Mouse (Mus musculus) MEL (cell line): ENCODE measurements around the gene Mapt. TPM values are rescaled to one million over a fixed set of nuclear protein-coding genes. Genes with fewer than 3 reads are reported as not detected.

Experiments
- DNase-seq: peaks from one replicate; pipeline ENCODE4 v3.0.0; 2011; ENCODE audit warnings: low read depth, low spot score
- H3K27ac ChIP-seq: 2 replicates; pipeline ENCODE4 v1.5.1; 2012; ENCODE audit warnings: low read depth, mild to moderate bottlenecking, control low read depth, low read length, moderate library complexity; ENCODE audit not compliant: control insufficient read depth
- H3K27me3 ChIP-seq, 2 experiments: fragments of 150-350 bp in 1 of 2; sonication (generic) in 1 of 2; 2 replicates each; pipeline ENCODE4 v1.6.1; 2012; ENCODE audit warnings: low read length in 2 of 2, mild to moderate bottlenecking in 2 of 2, improper control_type of control experiment in 1 of 2, moderate library complexity in 1 of 2; ENCODE audit not compliant: insufficient read depth in 2 of 2, control insufficient read depth in 1 of 2
- H3K36me3 ChIP-seq, 2 experiments: 2 replicates each; pipeline ENCODE4 v1.6.1; 2012 to 2014; ENCODE audit warnings: low read length in 2 of 2, improper control_type of control experiment in 1 of 2, inconsistent platforms in 1 of 2, mild to moderate bottlenecking in 1 of 2; ENCODE audit not compliant: insufficient read depth in 2 of 2, control insufficient read depth in 1 of 2
- H3K4me1 ChIP-seq, 2 experiments: fragments of 150-350 bp in 1 of 2; sonication (generic) in 1 of 2; 2 replicates each; pipeline ENCODE4 v1.6.1; 2012; ENCODE audit warnings: low read length in 2 of 2, improper control_type of control experiment in 1 of 2, mild to moderate bottlenecking in 1 of 2; ENCODE audit not compliant: insufficient read depth in 2 of 2, control insufficient read depth in 1 of 2
- H3K4me3 ChIP-seq, 2 experiments: fragments of 150-350 bp in 1 of 2; sonication (generic) in 1 of 2; 2 replicates each; pipeline ENCODE4 v1.5.1; 2012; ENCODE audit warnings: low read depth in 2 of 2, low read length in 2 of 2, mild to moderate bottlenecking in 2 of 2, moderate library complexity in 2 of 2, control low read depth in 1 of 2, improper control_type of control experiment in 1 of 2; ENCODE audit not compliant: control insufficient read depth in 1 of 2, insufficient read depth in 1 of 2
- H3K79me2 ChIP-seq: 2 replicates; pipeline ENCODE4 v1.6.1; 2012; ENCODE audit warnings: mild to moderate bottlenecking, low read length, moderate library complexity; ENCODE audit not compliant: control insufficient read depth, poor library complexity, insufficient read depth
- H3K9ac ChIP-seq: 2 replicates; pipeline ENCODE4 v1.6.1; 2012; ENCODE audit warnings: low read depth, mild to moderate bottlenecking, control low read depth, low read length, moderate library complexity; ENCODE audit not compliant: control insufficient read depth, poor library complexity, severe bottlenecking
- H3K9me3 ChIP-seq: fragments of 150-350 bp; sonication (generic); replicated peaks from 2 replicates; pipeline ENCODE4 v1.6.1; 2012; ENCODE audit warnings: mild to moderate bottlenecking, low read length, improper control_type of control experiment, moderate library complexity; ENCODE audit not compliant: insufficient read depth
- CHD1 ChIP-seq: IDR thresholded peaks from 2 replicates; pipeline ENCODE4 v1.6.1; 2012; ENCODE audit warnings: low read depth, mild to moderate bottlenecking, inconsistent platforms, low read length, improper control_type of control experiment
- CHD2 ChIP-seq: IDR thresholded peaks from 2 replicates; pipeline ENCODE4 v1.6.1; 2011; ENCODE audit warnings: low read length, improper control_type of control experiment
- CTCF ChIP-seq, 3 experiments: IDR thresholded peaks in 2 of 3; conservative IDR thresholded peaks in 1 of 3; 2 replicates each; pipeline ENCODE4 v1.5.1; 2011 to 2012; ENCODE audit warnings: low read length in 3 of 3, low read depth in 2 of 3, mild to moderate bottlenecking in 2 of 3, improper control_type of control experiment in 1 of 3, inconsistent platforms in 1 of 3, mixed read lengths in 1 of 3, moderate library complexity in 1 of 3; ENCODE audit not compliant: control insufficient read depth in 1 of 3, insufficient read depth in 1 of 3, poor library complexity in 1 of 3, severe bottlenecking in 1 of 3
- E2F4 ChIP-seq: IDR thresholded peaks from 2 replicates; pipeline ENCODE4 v1.6.1; 2011; ENCODE audit warnings: low read depth, low read length, improper control_type of control experiment, borderline replicate concordance
- ELF1 ChIP-seq: IDR thresholded peaks from 2 replicates; pipeline ENCODE4 v1.6.1; 2014; ENCODE audit warnings: low read depth, mild to moderate bottlenecking, inconsistent platforms, low read length, improper control_type of control experiment, moderate library complexity
- EP300 ChIP-seq, 2 experiments: IDR thresholded peaks; 2 replicates each; pipeline ENCODE4 v1.6.1; 2011; ENCODE audit warnings: improper control_type of control experiment in 2 of 2, low read length in 2 of 2, low read depth in 1 of 2, mild to moderate bottlenecking in 1 of 2
- GABPA ChIP-seq: IDR thresholded peaks from 2 replicates; pipeline ENCODE4 v1.6.1; 2012; ENCODE audit warnings: low read depth, mild to moderate bottlenecking, inconsistent platforms, low read length, improper control_type of control experiment, moderate library complexity
- GATA1 ChIP-seq: IDR thresholded peaks from 2 replicates; pipeline ENCODE4 v1.6.1; 2011; ENCODE audit warnings: low read depth, low read length, improper control_type of control experiment
- HCFC1 ChIP-seq: IDR thresholded peaks from 2 replicates; pipeline ENCODE4 v1.6.1; 2012; ENCODE audit warnings: low read depth, mild to moderate bottlenecking, inconsistent platforms, low read length, improper control_type of control experiment, moderate library complexity
- MEF2A ChIP-seq: IDR thresholded peaks from 2 replicates; pipeline ENCODE4 v1.6.1; 2014; ENCODE audit warnings: low read depth, mild to moderate bottlenecking, inconsistent platforms, low read length, improper control_type of control experiment; ENCODE audit not compliant: poor library complexity, insufficient replicate concordance, severe bottlenecking; ENCODE audit errors: extremely low read depth
- MXI1 ChIP-seq: IDR thresholded peaks from 2 replicates; pipeline ENCODE4 v1.6.1; 2011; ENCODE audit warnings: mild to moderate bottlenecking, low read depth, low read length, improper control_type of control experiment
- NELFE ChIP-seq: IDR thresholded peaks from 2 replicates; pipeline ENCODE4 v1.6.1; 2011; ENCODE audit warnings: low read depth, low read length, improper control_type of control experiment
- NRF1 ChIP-seq: IDR thresholded peaks from 2 replicates; pipeline ENCODE4 v1.6.1; 2014; ENCODE audit warnings: low read depth, mild to moderate bottlenecking, inconsistent platforms, low read length, improper control_type of control experiment, moderate library complexity; ENCODE audit not compliant: poor library complexity, insufficient read depth, severe bottlenecking
- POLR2A ChIP-seq, 2 experiments: IDR thresholded peaks; 2 replicates each; pipeline ENCODE4 v1.6.1; 2011 to 2012; ENCODE audit warnings: low read length in 2 of 2, mild to moderate bottlenecking in 2 of 2, control low read depth in 1 of 2, improper control_type of control experiment in 1 of 2, low read depth in 1 of 2, moderate library complexity in 1 of 2; ENCODE audit not compliant: control insufficient read depth in 1 of 2, insufficient read depth in 1 of 2, poor library complexity in 1 of 2
- POLR2AphosphoS2 ChIP-seq: IDR thresholded peaks from 2 replicates; pipeline ENCODE4 v1.6.1; 2011; ENCODE audit warnings: low read length, improper control_type of control experiment
- POLR2AphosphoS5 ChIP-seq: IDR thresholded peaks from 2 replicates; pipeline ENCODE4 v1.6.1; 2012; ENCODE audit warnings: low read depth, borderline replicate concordance, mild to moderate bottlenecking, inconsistent platforms, low read length, moderate library complexity, mixed read lengths
- RAD21 ChIP-seq: IDR thresholded peaks from 2 replicates; pipeline ENCODE4 v1.6.1; 2011; ENCODE audit warnings: mild to moderate bottlenecking, low read depth, low read length, improper control_type of control experiment
- RCOR1 ChIP-seq: IDR thresholded peaks from 2 replicates; pipeline ENCODE4 v1.6.1; 2012; ENCODE audit warnings: low read depth, mild to moderate bottlenecking, inconsistent platforms, low read length, improper control_type of control experiment
- SIN3A ChIP-seq: IDR thresholded peaks from 2 replicates; pipeline ENCODE4 v1.6.1; 2012; ENCODE audit warnings: low read length, improper control_type of control experiment, inconsistent platforms
- SMC3 ChIP-seq: IDR thresholded peaks from 2 replicates; pipeline ENCODE4 v1.6.1; 2011; ENCODE audit warnings: low read depth, low read length, improper control_type of control experiment
- TAL1 ChIP-seq: IDR thresholded peaks from 2 replicates; pipeline ENCODE4 v1.6.1; 2012; ENCODE audit warnings: mild to moderate bottlenecking, inconsistent platforms, low read length, moderate library complexity, mixed read lengths
- TBP ChIP-seq: IDR thresholded peaks from 2 replicates; pipeline ENCODE4 v1.8.0; 2011; ENCODE audit warnings: low read depth, low read length, improper control_type of control experiment
- UBTF ChIP-seq: IDR thresholded peaks from 2 replicates; pipeline ENCODE4 v1.6.1; 2012; ENCODE audit warnings: low read depth, mild to moderate bottlenecking, inconsistent platforms, low read length, improper control_type of control experiment, moderate library complexity, borderline replicate concordance; ENCODE audit not compliant: insufficient read depth
- ZNF384 ChIP-seq: IDR thresholded peaks from 2 replicates; pipeline ENCODE4 v1.6.1; 2012; ENCODE audit warnings: low read depth, mild to moderate bottlenecking, inconsistent platforms, low read length, improper control_type of control experiment
- polyA plus RNA-seq, 2 experiments: library from polyadenylated mRNA; stranded (reverse) in 1 of 2; unstranded in 1 of 2; fragments of >175 nt in 1 of 2; fragments of >200 nt in 1 of 2; gene quantifications; 2 replicates each; pipeline versions ENCODE4 v1.2.1 to v1.2.4; 2012; ENCODE audit warnings: low replicate concordance in 2 of 2, low read depth in 1 of 2; ENCODE audit not compliant: insufficient read length in 2 of 2, insufficient read depth in 1 of 2, missing spikeins in 1 of 2
- total RNA-seq: library from RNA; depleted of rRNA; stranded (reverse); fragments of 300-350 nt; gene quantifications from 2 replicates; pipeline ENCODE4 v1.2.3, GENCODE M21; 2012

Mapt gene
- total and polyA plus RNA-seq, 3 experiments = 0.89 to 1.7 TPM; not detected in 1

DNA sequence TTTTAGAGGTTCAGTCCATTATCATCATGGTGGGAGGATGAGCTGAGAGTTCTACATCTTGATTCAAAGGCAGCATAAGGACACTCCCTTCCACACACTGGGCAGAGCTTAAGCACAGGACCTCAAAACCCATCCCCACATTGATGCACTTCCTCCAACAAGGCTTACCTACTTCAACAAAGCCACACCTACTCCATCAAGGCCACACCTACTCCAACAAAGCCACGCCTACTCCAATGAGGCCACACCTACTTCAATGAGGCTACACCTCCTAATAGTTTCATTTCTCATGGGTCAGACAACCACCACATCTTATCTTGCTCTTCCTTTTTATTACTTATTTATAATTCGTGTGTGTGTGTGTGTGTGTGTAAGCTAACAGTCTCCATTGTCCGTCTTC lies 22.1 kb upstream of the Mapt start:
- TF ChIP-seq SMC3 = no peak
- no peak for TF ChIP-seq UBTF
- TF ChIP-seq POLR2A (IDR thresholded peaks at IDR 0.05; ENCODE audit: control insufficient read depth in 1 of 2, insufficient read depth in 1 of 2, low read depth in 1 of 2, low read length in 2 of 2, poor library complexity in 1 of 2) = no peak
- TF ChIP-seq ELF1 = no peak
- no peak for TF ChIP-seq NRF1
- no peak for TF ChIP-seq NELFE
- TF ChIP-seq TBP = no peak
- TF ChIP-seq SIN3A = no peak
- TF ChIP-seq POLR2AphosphoS2 = no peak
- TF ChIP-seq GABPA = no peak
- no peak for TF ChIP-seq RAD21
- no peak for TF ChIP-seq CHD1
- no peak for TF ChIP-seq TAL1
- no peak for TF ChIP-seq ZNF384
- no peak for TF ChIP-seq MXI1
- no peak for TF ChIP-seq GATA1
- no peak for TF ChIP-seq HCFC1
- TF ChIP-seq E2F4 = no peak
- TF ChIP-seq, all 39 proteins: peak for 0
- DNase-seq = peak; percentile 24
- H3K27me3 ChIP-seq = no peaks in the 10 kb centered on the region
- H3K79me2 ChIP-seq = no peaks in the 10 kb centered on the region
- H3K9ac ChIP-seq = no peak overlapping the region
- no peak overlapping the region for H3K27ac ChIP-seq
- H3K4me3 ChIP-seq = no peak overlapping the region
- H3K4me1 ChIP-seq = no peaks in the 10 kb centered on the region
- no peaks in the 10 kb centered on the region for H3K36me3 ChIP-seq
- no peaks in the 10 kb centered on the region for H3K9me3 ChIP-seq

DNA sequence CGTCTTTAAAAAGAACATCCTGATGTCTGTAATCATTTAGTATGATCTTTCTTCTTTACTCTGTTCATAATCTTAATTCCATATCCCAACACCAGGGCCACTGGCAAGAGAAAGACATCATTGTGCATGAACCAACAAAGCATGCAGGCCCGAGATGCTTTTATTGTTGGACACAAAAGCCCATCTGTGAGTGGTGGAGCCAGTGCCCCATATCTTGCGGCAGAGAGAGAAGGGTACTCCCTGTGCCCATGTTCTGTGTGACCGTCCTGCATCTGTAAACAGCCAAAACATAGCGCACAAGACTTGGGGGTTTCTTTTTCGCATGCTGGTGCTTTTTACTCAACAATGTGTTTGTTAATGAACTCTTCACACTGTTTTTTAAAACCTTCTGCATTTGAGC lies 19.9 kb upstream of the Mapt start:
- Histone ChIP-seq H3K4me3 (no peak overlapping the region), H3K4me1 (no peaks in the 10 kb centered on the region), H3K36me3 (no peaks in the 10 kb centered on the region), H3K9ac (no peak overlapping the region), H3K79me2 (no peaks in the 10 kb centered on the region), H3K9me3 (no peaks in the 10 kb centered on the region), H3K27me3 (no peaks in the 10 kb centered on the region), H3K27ac (no peak overlapping the region)
- TF ChIP-seq NELFE (no peak), MEF2A (no peak), EP300 (IDR thresholded peaks at IDR 0.05; ENCODE audit: low read depth in 1 of 2, low read length in 2 of 2) (no peak), RCOR1 (no peak), ZNF384 (no peak), CHD2 (no peak), CTCF (IDR thresholded peaks at IDR 0.05 in 2 of 3, conservative IDR thresholded peaks at IDR 0.05 in 1 of 3; ENCODE audit: control insufficient read depth in 1 of 3, insufficient read depth in 1 of 3, low read depth in 2 of 3, low read length in 3 of 3, poor library complexity in 1 of 3, severe bottlenecking in 1 of 3) (no peak), HCFC1 (no peak), POLR2AphosphoS5 (no peak)
- no peak for DNase-seq
